Mouse (Mus musculus): Measurements from ENCODE around the gene Irgm1. TPM values are rescaled to one million over a fixed set of nuclear protein-coding genes. Genes with fewer than 3 reads are reported as not detected.

Irgm1 gene
- polyA plus RNA-seq, 1 experiment = 2.4 TPM

GRCm38 (mm10) chr11:48822768-48823512 lies 48.5 kb downstream of the Irgm1 start:
- no peak for TF ChIP-seq GATA1 (IDR thresholded peaks at IDR 0.05; ENCODE audit: low read length)

DNA sequence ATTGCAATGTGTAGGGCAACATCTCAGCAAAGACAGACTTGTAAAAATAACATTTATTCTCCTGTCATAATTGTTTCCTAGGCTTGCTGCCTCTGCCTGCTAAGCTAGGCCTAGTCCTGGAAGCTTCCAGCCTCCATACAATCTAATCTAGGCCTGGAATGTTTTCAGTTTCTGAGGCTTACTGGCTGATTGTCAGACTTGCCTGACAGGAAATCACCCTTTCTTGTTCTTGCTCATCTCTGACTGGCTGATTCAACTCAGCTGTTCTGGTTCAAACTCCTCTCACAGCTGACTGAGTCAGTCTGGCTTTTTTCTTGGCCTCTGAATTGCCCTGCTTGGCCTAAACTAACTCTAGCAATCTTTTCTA lies 51.2 kb downstream of the Irgm1 start:
- TF ChIP-seq GATA1 (IDR thresholded peaks at IDR 0.05; ENCODE audit: low read length) = no peak

- TF ChIP-seq GATA1 (IDR thresholded peaks at IDR 0.05; ENCODE audit: low read length) = no peak
Observed at GRCm38 (mm10) chr11:48819614-48820307, 51.7 kb downstream of the Irgm1 start.

GRCm38 (mm10) chr11:48818346-48818745 lies 53.1 kb downstream of the Irgm1 start:
- TF ChIP-seq GATA1 (IDR thresholded peaks at IDR 0.05; ENCODE audit: low read length) = no peak

- TF ChIP-seq GATA1 (IDR thresholded peaks at IDR 0.05; ENCODE audit: low read length) = no peak
Observed at GRCm38 (mm10) chr11:48817794-48818193, 53.7 kb downstream of the Irgm1 start.

DNA sequence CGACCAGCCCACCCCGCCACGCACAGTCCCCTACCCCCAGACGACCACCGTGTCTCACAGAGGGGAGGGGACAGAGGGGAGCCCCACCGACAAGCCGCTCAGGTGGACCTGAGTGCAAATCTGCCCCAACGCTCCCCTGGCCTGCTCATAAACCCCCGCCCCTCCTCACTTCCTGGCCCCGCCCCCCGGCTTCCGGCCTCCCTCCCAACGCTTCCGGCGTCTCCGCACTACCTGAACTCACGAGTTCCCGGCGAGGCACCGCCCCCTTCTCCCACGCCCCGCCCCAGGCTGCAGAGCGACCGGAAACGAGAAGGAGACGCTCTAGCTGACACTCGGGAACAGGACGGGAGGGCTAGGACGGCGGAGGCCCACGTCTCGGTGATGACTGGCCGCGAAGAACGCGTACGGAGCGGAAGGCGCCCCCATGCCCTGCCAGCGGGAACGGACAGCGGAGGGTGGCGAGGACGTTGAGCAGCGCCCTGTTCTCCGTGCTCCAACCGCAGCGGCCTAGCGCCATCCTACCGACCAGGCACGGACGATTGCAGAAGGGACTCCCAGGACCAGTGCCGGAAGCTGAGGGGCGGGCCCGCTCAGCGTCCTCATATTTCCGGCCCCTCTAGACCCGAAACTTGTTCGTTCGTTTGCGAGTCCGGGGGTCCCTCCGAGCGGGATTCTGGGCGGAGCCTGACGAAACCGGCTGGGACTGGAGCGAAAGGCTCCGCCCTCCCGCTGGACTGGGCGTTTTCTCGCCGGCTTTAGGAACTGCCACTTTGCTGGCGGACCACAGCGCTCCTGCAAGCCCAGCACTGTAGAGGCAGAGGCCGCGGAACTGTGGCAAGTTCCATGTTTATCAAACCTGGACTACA lies 54.5 kb downstream of the Irgm1 start, which contains the start of gene Trim41:
Gene Trim41 (minus strand): TSS at position 554 of the 866 bp plus-strand sequence.
- no peak for TF ChIP-seq GATA1 (IDR thresholded peaks at IDR 0.05; ENCODE audit: low read length)

DNA sequence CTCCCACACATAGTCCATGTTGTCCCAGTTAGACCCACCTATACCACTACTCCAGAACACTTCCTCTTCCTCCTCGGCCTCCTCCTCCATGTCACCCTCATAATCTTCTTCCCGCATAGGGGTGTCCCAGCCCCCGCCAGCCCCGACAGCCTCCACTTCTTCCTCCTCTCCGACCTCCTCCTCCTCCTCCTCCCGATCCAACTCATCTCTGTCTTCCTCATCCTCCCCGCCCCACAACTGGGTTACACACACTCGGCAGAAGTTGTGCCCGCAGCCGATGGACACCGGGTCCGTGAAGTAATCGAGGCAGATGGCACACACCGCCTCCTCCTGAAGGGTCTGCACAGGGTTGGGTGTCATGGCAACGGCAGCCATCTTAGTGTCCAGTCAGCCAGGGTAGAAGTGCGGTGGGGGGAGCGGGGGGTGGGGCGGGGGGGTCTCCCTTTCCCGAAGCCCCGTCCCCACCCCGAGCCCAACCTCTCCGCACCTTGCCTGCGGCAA lies 55.2 kb downstream of the Irgm1 start:
- no peak for TF ChIP-seq GATA1 (IDR thresholded peaks at IDR 0.05; ENCODE audit: low read length)

GRCm38 (mm10) chr11:48815851-48816250 lies 55.6 kb downstream of the Irgm1 start:
- TF ChIP-seq GATA1 (IDR thresholded peaks at IDR 0.05; ENCODE audit: low read length) = no peak

DNA sequence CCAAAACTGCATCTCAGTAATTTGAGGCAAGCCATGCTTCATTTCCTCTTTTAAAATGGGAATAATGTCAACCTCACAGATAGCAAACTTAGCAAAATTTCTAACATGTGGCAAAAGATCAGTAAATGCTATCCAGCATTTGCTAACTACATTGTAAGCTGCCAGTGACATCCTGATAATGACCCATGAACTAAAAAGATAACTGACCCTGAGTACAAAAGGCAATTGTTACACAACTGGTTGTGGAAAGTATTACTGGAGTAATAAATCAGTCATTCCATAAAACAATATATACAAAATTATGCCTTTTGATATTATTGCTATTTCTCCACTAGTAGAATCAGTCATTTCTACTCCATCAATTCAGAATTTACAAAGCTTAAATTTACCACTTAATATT lies 57.7 kb downstream of the Irgm1 start:
- no peak for TF ChIP-seq GATA1 (IDR thresholded peaks at IDR 0.05; ENCODE audit: low read length)

Other genes starting within 250 kb of the Irgm1 start
- gene Rack1, start 71.4 kb downstream of the Irgm1 start, polyA plus RNA-seq (2012) = 363 and 5,083 TPM in 2 replicates
- 71.0 and 75.1 TPM in 2 replicates for gene Trim41, start 54.3 kb downstream of the Irgm1 start, polyA plus RNA-seq (2012)
- 1.0 and 1.2 TPM in 2 replicates for gene Trim7, start 45.5 kb downstream of the Irgm1 start, polyA plus RNA-seq (2012)
- 56.4 and 64.2 TPM in 2 replicates for gene Gm12184, start 45.0 kb downstream of the Irgm1 start, polyA plus RNA-seq (2012)
- gene Gm5431, start 30.5 kb upstream of the Irgm1 start, polyA plus RNA-seq (2012) = not detected in 2 replicates
- 0.10 and 0.23 TPM in 2 replicates for gene Psme2b, start 74.5 kb upstream of the Irgm1 start, polyA plus RNA-seq (2012)
- 0.02 and 0.03 TPM in 2 replicates for gene Olfr56, start 107.2 kb upstream of the Irgm1 start, polyA plus RNA-seq (2012)
- not detected in 2 replicates for gene 9930111J21Rik1, start 107.7 kb upstream of the Irgm1 start, polyA plus RNA-seq (2012)
- gene Gm12185, start 120.5 kb upstream of the Irgm1 start, polyA plus RNA-seq (2012) = not detected in 2 replicates
- 0.04 and 0.06 TPM in 2 replicates for gene Tgtp1, start 122.5 kb upstream of the Irgm1 start, polyA plus RNA-seq (2012)
- gene 9930111J21Rik2, start 179.6 kb upstream of the Irgm1 start, polyA plus RNA-seq (2012) = 0.01 and 0.02 TPM in 2 replicates
- gene Tgtp2, start 192.5 kb upstream of the Irgm1 start, polyA plus RNA-seq (2012) = 0.59 and 0.72 TPM in 2 replicates
- gene Ifi47, start 204.9 kb upstream of the Irgm1 start, polyA plus RNA-seq (2012) = 0.44 and 0.90 TPM in 2 replicates
- not detected in 2 replicates for gene Olfr1396, start 243.2 kb upstream of the Irgm1 start, polyA plus RNA-seq (2012)

Data from G1E-ER4 (cell line).